Comparison of ENCODE assay signal across 7 mouse cellular contexts in genomic region chr7:70358848-70359591, GRCm38 (mm10). TPM values are rescaled to one million over a fixed set of nuclear protein-coding genes. Genes with fewer than 3 reads are reported as not detected.
A peak's percentile ranks its signal among the peaks of the same experiment; 100 is the strongest.
DNase-seq lines count a peak whose midpoint lies in the region; ATAC-seq and TF ChIP-seq lines count a peak whose summit lies in the region.

No protein-coding gene starts in this region.

- no peak for TF ChIP-seq CTCF in cortical plate, adult 2 months (IDR thresholded peaks at IDR 0.05; ENCODE audit: extremely low read depth, insufficient read depth, low read length)

- peak overlapping the region; percentile 75 for H3K4me2 ChIP-seq in midbrain, embryonic 13.5 days (replicated peaks)

- peaks cover 24% of the 10 kb centered on the region for H3K9me3 ChIP-seq in megakaryocyte, embryonic 14.5 days
- no peaks in the 10 kb centered on the region for H3K9me3 ChIP-seq in midbrain, embryonic 13.5 days

- no peaks in the 10 kb centered on the region for H3K36me3 ChIP-seq in megakaryocyte, embryonic 14.5 days (replicated peaks; ENCODE audit: low read length)
- H3K36me3 ChIP-seq in midbrain, embryonic 13.5 days = 0 out of 2 replicates have a peak, but pooled peaks cover 9% of the 10 kb centered on the region

- peak; percentile 83 for DNase-seq in kidney, adult 9 months
- DNase-seq in thymus, postnatal 10 days (ENCODE audit: low spot score in 2 of 2) = no peak

- peak overlapping the region; percentile 95 for H3K9ac ChIP-seq in midbrain, embryonic 13.5 days (replicated peaks)

- peaks cover 87% of the 10 kb centered on the region for H3K27me3 ChIP-seq in megakaryocyte, embryonic 14.5 days (replicated peaks)
- H3K27me3 ChIP-seq in midbrain, embryonic 13.5 days = peaks cover 59% of the 10 kb centered on the region

- H3K27ac ChIP-seq in cortical plate, adult 2 months (ENCODE audit: insufficient read depth, low read length) = peak overlapping the region; percentile 90
- peak overlapping the region; percentile 99 for H3K27ac ChIP-seq in midbrain, embryonic 13.5 days

- WGBS in midbrain, embryonic 13.5 days = under 1% methylated on average over 33 of the region's 33 CpGs

- TF ChIP-seq POLR2A in cortical plate, adult 2 months (IDR thresholded peaks at IDR 0.05; ENCODE audit: extremely low read depth, insufficient read depth, low read length) = no peak

- H3K4me1 ChIP-seq in megakaryocyte, embryonic 14.5 days = peaks cover 42% of the 10 kb centered on the region
- H3K4me1 ChIP-seq in cortical plate, adult 2 months (ENCODE audit: control insufficient read depth, insufficient read depth, low read length) = no peaks in the 10 kb centered on the region
- H3K4me1 ChIP-seq in midbrain, embryonic 13.5 days (replicated peaks) = peaks cover 15% of the 10 kb centered on the region; the same call in 1 of the 2 replicates

- peak overlapping the region; percentile 88 for H3K4me3 ChIP-seq in megakaryocyte, embryonic 14.5 days (replicated peaks)
- peak overlapping the region; percentile 61 for H3K4me3 ChIP-seq in cortical plate, adult 2 months (ENCODE audit: insufficient read depth, low read length)
- H3K4me3 ChIP-seq in midbrain, embryonic 13.5 days (replicated peaks) = peak overlapping the region; percentile 81

- ATAC-seq in megakaryocyte, adult 5-6 weeks (ENCODE audit: poor library complexity, severe bottlenecking) = no peak
- 0 out of 2 replicates have a peak, but pooled peaks have one; percentile 10 for ATAC-seq in granulocyte monocyte progenitor cell, adult 5-6 weeks (replicated peaks; ENCODE audit: poor library complexity, severe bottlenecking)
- ATAC-seq in midbrain, embryonic 13.5 days = no peak

RNA-seq across cellular contexts. Expression of gene Nr2f2, which starts 7.5 kb away (rescaled TPM):
- 0.43 and 5.4 TPM in 2 replicates for polyA plus RNA-seq in megakaryocyte, embryonic 14.5 days (2012; ENCODE audit: insufficient read depth, low replicate concordance)
- total RNA-seq in megakaryocyte, adult 5-6 weeks (2015) = not detected in 2 replicates
- total RNA-seq in megakaryocyte, adult 5-6 weeks (2017) = not detected in 2 replicates
- 13.8 and 21.2 TPM in 2 replicates for polyA plus RNA-seq in cortical plate, adult 2 months (2012; rRNA removed)
- total RNA-seq in granulocyte monocyte progenitor cell, adult 5-6 weeks (2014; fragmentation: Nextera tagmentation) = not detected in 2 replicates
- total RNA-seq in granulocyte monocyte progenitor cell, adult 5-6 weeks (2017) = not detected in 2 replicates
- polyA plus RNA-seq in midbrain, embryonic 13.5 days (2015; fragmentation: Nextera tagmentation; extraction: Ambion mirVana) = 132 and 143 TPM in 2 replicates
